ENCODE assay signal across 9 mouse cellular contexts in the genomic region with DNA sequence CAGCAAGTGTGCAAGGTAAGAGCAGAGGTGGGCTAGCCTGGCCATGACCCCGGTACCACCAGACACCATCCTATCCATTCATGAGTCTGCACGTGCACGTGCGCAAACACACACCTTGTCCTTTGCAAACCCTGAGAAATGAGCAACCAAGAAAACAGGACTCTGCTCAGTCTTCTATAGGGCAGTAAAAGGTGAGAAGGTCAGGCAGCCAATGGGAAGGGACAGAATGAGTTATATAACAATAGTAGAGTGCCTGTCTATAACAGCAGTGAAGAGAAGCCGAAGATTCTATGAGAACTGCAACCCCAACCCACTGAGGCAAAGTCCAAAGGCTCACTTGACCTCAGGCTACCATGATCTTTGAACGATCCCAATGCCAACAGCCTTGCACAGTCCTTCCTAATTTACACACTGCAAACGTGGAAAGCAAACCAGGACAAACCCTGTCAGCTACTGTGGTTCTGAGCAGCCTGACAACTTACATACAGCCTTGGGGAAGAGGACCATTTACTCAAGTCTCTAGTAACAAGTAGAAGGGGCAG. TPM values are rescaled to one million over a fixed set of nuclear protein-coding genes. Genes with fewer than 3 reads are reported as not detected.
DNase-seq lines count a peak whose midpoint lies in the region; ATAC-seq and TF ChIP-seq lines count a peak whose summit lies in the region.
"Had no signal": no experiment of that assay in that cellular context is flagged by ENCODE, and none has a peak within 500 bp of the region (broad histone marks: within the 10 kb centered on the region; RNA-seq: fewer than 3 reads in every experiment).

No protein-coding gene starts in this region.

- DNase-seq in hindbrain, embryonic 14.5 days (ENCODE audit: low spot score): no peak
- peak; percentile 27 for DNase-seq in adipocyte (ENCODE audit: low spot score)
- DNase-seq in cerebellum, postnatal 25 days: no peak
- DNase-seq in thymus, postnatal 25 days: no peak
- DNase-seq in urinary bladder, adult 2 months (ENCODE audit: low spot score): no peak
- DNase-seq: thymus, adult 2 months had no signal

- H3K4me3 ChIP-seq in hindbrain, embryonic 16.5 days (ENCODE audit: low read length): no peak overlapping the region
- no peak overlapping the region for H3K4me3 ChIP-seq in hindbrain, embryonic 14.5 days (replicated peaks; ENCODE audit: low read length)
- H3K4me3 ChIP-seq in embryonic fibroblast, embryonic 13.5 days (ENCODE audit: insufficient read depth, low read length): no peak overlapping the region
- H3K4me3 ChIP-seq in liver, embryonic 16.5 days (ENCODE audit: low read depth, low read length): no peak overlapping the region

- H3K27ac ChIP-seq in hindbrain, embryonic 16.5 days (ENCODE audit: low read depth, low read length): peak overlapping the region; percentile 29; the same call in 1 of the 2 replicates
- no peak overlapping the region for H3K27ac ChIP-seq in hindbrain, embryonic 14.5 days
- peak overlapping the region; percentile 39 for H3K27ac ChIP-seq in embryonic fibroblast, embryonic 13.5 days (ENCODE audit: insufficient read depth, low read length)
- H3K27ac ChIP-seq in liver, embryonic 16.5 days (ENCODE audit: low read length): peak overlapping the region; percentile 59

- H3K9me3 ChIP-seq in hindbrain, embryonic 16.5 days (ENCODE audit: control insufficient read depth, low read length): no peaks in the 10 kb centered on the region
- no peaks in the 10 kb centered on the region for H3K9me3 ChIP-seq in hindbrain, embryonic 14.5 days (ENCODE audit: control insufficient read depth, low read length)
- H3K9me3 ChIP-seq in liver, embryonic 16.5 days (replicated peaks; ENCODE audit: control insufficient read depth, low read length): no peaks in the 10 kb centered on the region

- H3K4me1 ChIP-seq in hindbrain, embryonic 16.5 days (ENCODE audit: control insufficient read depth, insufficient read depth, low read depth, low read length): peaks cover 3% of the 10 kb centered on the region
- no peaks in the 10 kb centered on the region; the same call in 1 of the 2 replicates for H3K4me1 ChIP-seq in hindbrain, embryonic 14.5 days (replicated peaks; ENCODE audit: control insufficient read depth, insufficient read depth, low read length)
- peaks cover 32% of the 10 kb centered on the region for H3K4me1 ChIP-seq in embryonic fibroblast, embryonic 13.5 days (ENCODE audit: control insufficient read depth, insufficient read depth, low read length)
- peaks cover 66% of the 10 kb centered on the region for H3K4me1 ChIP-seq in liver, embryonic 16.5 days (ENCODE audit: control insufficient read depth, low read depth, low read length)

- TF ChIP-seq POLR2A in embryonic fibroblast, embryonic 13.5 days (IDR thresholded peaks at IDR 0.05; ENCODE audit: low read depth, low read length): no peak

- no peaks in the 10 kb centered on the region for H3K36me3 ChIP-seq in hindbrain, embryonic 16.5 days (ENCODE audit: control insufficient read depth, insufficient read depth, low read length)
- no peaks in the 10 kb centered on the region for H3K36me3 ChIP-seq in hindbrain, embryonic 14.5 days (replicated peaks; ENCODE audit: control insufficient read depth, insufficient read depth)
- no peaks in the 10 kb centered on the region for H3K36me3 ChIP-seq in liver, embryonic 16.5 days (ENCODE audit: control insufficient read depth, insufficient read depth)

- TF ChIP-seq CTCF in embryonic fibroblast, embryonic 13.5 days (IDR thresholded peaks at IDR 0.05; ENCODE audit: borderline replicate concordance, insufficient read depth, low read length): no peak

- H3K4me2 ChIP-seq in hindbrain, embryonic 16.5 days (ENCODE audit: low read length): no peak overlapping the region
- no peak overlapping the region for H3K4me2 ChIP-seq in hindbrain, embryonic 14.5 days (replicated peaks)
- no peak overlapping the region for H3K4me2 ChIP-seq in liver, embryonic 16.5 days (ENCODE audit: low read depth, low read length)

- H3K27me3 ChIP-seq in hindbrain, embryonic 16.5 days (replicated peaks; ENCODE audit: control insufficient read depth, insufficient read depth, low read length): no peaks in the 10 kb centered on the region
- H3K27me3 ChIP-seq in hindbrain, embryonic 14.5 days (ENCODE audit: control insufficient read depth, insufficient read depth, low read length): no peaks in the 10 kb centered on the region
- no peaks in the 10 kb centered on the region for H3K27me3 ChIP-seq in liver, embryonic 16.5 days (ENCODE audit: control insufficient read depth, insufficient read depth, low read depth, low read length)

- H3K9ac ChIP-seq in hindbrain, embryonic 16.5 days (ENCODE audit: low read depth, low read length): no peak overlapping the region
- no peak overlapping the region for H3K9ac ChIP-seq in hindbrain, embryonic 14.5 days
- H3K9ac ChIP-seq in liver, embryonic 16.5 days (ENCODE audit: low read depth, low read length): no peak overlapping the region

- 83% methylated on average over 7 of the region's 7 CpGs for WGBS in hindbrain, embryonic 16.5 days
- WGBS in hindbrain, embryonic 14.5 days: 88% methylated on average over 7 of the region's 7 CpGs
- 45% methylated on average over 7 of the region's 7 CpGs for WGBS in liver, embryonic 16.5 days (ENCODE audit: insufficient replicate concordance)

- ATAC-seq in hindbrain, embryonic 16.5 days: no peak
- ATAC-seq in hindbrain, embryonic 14.5 days (ENCODE audit: low FRiP score): no peak
- ATAC-seq in liver, embryonic 16.5 days (ENCODE audit: low read depth): 0 out of 2 replicates have a peak, but pooled peaks have one; percentile 8

RNA-seq across cellular contexts. Expression of a gene that starts 12.1 kb away (rescaled TPM):
- 26.9 and 32.1 TPM in 2 replicates for polyA plus RNA-seq in hindbrain, embryonic 16.5 days (2015; fragmentation: Nextera tagmentation; extraction: Ambion mirVana)
- polyA plus RNA-seq in hindbrain, embryonic 14.5 days (2014; fragmentation: Nextera tagmentation; extraction: Ambion mirVana): 20.5 and 21.5 TPM in 2 replicates
- 62.0 and 75.6 TPM in 2 replicates for polyA plus RNA-seq in embryonic fibroblast, embryonic 13.5 days (2011; ENCODE audit: insufficient read length, low read depth, missing spikeins)
- 45.6 and 47.9 TPM in 2 replicates for polyA plus RNA-seq in liver, embryonic 16.5 days (2015; fragmentation: Nextera tagmentation; extraction: Ambion mirVana)
- polyA plus RNA-seq in urinary bladder, adult 2 months (2012; rRNA removed): 71.5 and 88.1 TPM in 2 replicates

RNA-seq across cellular contexts. Expression of a gene that starts 58.4 kb away (rescaled TPM):
- 119 and 127 TPM in 2 replicates for polyA plus RNA-seq in hindbrain, embryonic 16.5 days (2015; fragmentation: Nextera tagmentation; extraction: Ambion mirVana)
- polyA plus RNA-seq in hindbrain, embryonic 14.5 days (2014; fragmentation: Nextera tagmentation; extraction: Ambion mirVana): 59.5 and 74.7 TPM in 2 replicates
- 12.3 and 18.2 TPM in 2 replicates for polyA plus RNA-seq in embryonic fibroblast, embryonic 13.5 days (2011; ENCODE audit: insufficient read length, low read depth, missing spikeins)
- 4.3 and 4.7 TPM in 2 replicates for polyA plus RNA-seq in liver, embryonic 16.5 days (2015; fragmentation: Nextera tagmentation; extraction: Ambion mirVana)
- polyA plus RNA-seq in urinary bladder, adult 2 months (2012; rRNA removed): 15.1 and 23.2 TPM in 2 replicates
